Mouse (Mus musculus): ENCODE measurements at regions not wholly inside any gene's neighbourhood (a gene's known extent, or its start where the extent isn't known, plus 50 kb on each side); places are given as distances from the start of the nearest gene placed in this dataset.

DNA sequence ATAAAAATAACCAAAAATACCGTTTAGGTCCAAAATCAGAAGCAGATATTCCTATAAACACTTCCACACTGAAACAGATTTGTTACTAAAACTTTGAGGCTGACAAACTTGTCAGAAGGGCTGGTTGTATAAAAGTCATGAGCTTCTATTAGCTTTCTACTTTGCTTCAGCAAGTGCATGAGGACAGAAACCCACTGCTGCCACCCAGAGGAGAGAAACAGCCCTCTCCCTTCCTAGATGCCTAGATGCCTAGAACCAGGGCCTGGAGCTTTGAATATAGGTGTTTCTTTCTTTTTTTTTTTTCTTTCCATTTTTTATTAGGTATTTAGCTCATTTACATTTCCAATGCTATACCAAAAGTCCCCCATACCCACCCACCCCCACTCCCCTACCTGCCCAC is 406.9 kb upstream of the Gpc5 start:
- no peaks in the 10 kb centered on the region for H3K4me1 ChIP-seq
- H3K4me2 ChIP-seq (replicated peaks): no peak overlapping the region
- no peaks in the 10 kb centered on the region for H3K36me3 ChIP-seq
- no peak overlapping the region for H3K9ac ChIP-seq (replicated peaks)
- 50% methylated on average over 1 of the region's 1 CpGs for WGBS
- H3K27me3 ChIP-seq: no peaks in the 10 kb centered on the region
- H3K27ac ChIP-seq (replicated peaks): no peak overlapping the region
- ATAC-seq (ENCODE audit: low FRiP score, low read depth): no peak
- H3K4me3 ChIP-seq: no peak overlapping the region
- H3K9me3 ChIP-seq: no peaks in the 10 kb centered on the region

- no peaks in the 10 kb centered on the region for H3K9me3 ChIP-seq
- H3K9ac ChIP-seq (replicated peaks): no peak overlapping the region
- no peak overlapping the region for H3K4me3 ChIP-seq
- H3K4me2 ChIP-seq (replicated peaks): no peak overlapping the region
- no peaks in the 10 kb centered on the region for H3K4me1 ChIP-seq
- no peaks in the 10 kb centered on the region for H3K36me3 ChIP-seq
- no peak overlapping the region for H3K27ac ChIP-seq (replicated peaks)
- WGBS: 94% methylated on average over 1 of the region's 1 CpGs
- H3K27me3 ChIP-seq: no peaks in the 10 kb centered on the region
- no peak for ATAC-seq (ENCODE audit: low FRiP score, low read depth)
Measured at GRCm38 (mm10) chr14:114694930-114695329, 397.1 kb upstream of the Gpc5 start.

DNA sequence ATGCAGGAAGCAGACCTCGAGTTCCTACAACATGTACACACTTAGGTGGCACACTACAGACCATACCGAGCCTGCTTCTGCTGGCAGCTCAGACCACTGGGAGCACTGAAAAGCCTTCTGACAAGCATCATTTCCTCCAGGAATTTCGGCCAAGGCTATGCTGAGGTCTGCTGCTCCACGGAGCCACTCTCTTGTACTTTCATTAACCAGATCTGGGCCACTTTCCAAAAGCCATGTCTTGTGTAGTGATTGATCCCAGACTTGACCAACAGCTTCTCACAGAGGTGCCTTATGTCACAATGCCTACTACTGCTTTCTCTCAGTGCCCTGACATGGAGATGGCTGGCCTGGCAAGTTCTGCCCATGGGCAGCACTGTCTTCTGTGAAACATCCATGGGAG is 394.5 kb upstream of the Gpc5 start:
- no peak overlapping the region for H3K9ac ChIP-seq (replicated peaks)
- WGBS: 86% methylated on average over 4 of the region's 4 CpGs
- no peaks in the 10 kb centered on the region for H3K9me3 ChIP-seq
- no peaks in the 10 kb centered on the region for H3K27me3 ChIP-seq
- no peak overlapping the region for H3K4me3 ChIP-seq
- no peaks in the 10 kb centered on the region for H3K4me1 ChIP-seq
- H3K36me3 ChIP-seq: no peaks in the 10 kb centered on the region
- no peak overlapping the region for H3K27ac ChIP-seq (replicated peaks)
- no peak overlapping the region for H3K4me2 ChIP-seq (replicated peaks)
- no peak for ATAC-seq (ENCODE audit: low FRiP score, low read depth)

DNA sequence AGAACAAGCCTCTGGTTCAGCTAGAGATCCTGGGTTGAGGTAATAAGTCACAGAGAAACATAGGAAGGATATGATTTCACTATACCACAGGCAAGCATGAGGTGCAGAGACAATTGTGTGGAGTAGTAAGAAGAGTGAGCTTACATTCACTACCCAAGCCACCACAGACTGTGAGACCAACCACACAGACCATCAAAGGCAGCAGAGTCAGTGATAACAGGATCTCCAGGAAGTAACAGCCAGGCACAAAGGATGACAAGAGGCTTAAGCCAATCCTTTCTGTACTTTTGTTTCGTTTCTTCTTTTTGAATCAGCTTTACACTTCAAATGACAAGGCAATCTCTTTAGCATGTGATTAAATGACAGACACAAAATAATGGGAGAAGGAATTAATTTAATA is 368.9 kb upstream of the Gpc5 start:
- Histone ChIP-seq H3K9me3 (no peaks in the 10 kb centered on the region), H3K9ac (replicated peaks) (no peak overlapping the region), H3K4me3 (no peak overlapping the region), H3K4me1 (no peaks in the 10 kb centered on the region), H3K4me2 (replicated peaks) (no peak overlapping the region), H3K36me3 (no peaks in the 10 kb centered on the region), H3K27ac (replicated peaks) (no peak overlapping the region), H3K27me3 (no peaks in the 10 kb centered on the region)
- WGBS: 17% methylated on average over 1 of the region's 1 CpGs
- no peak for ATAC-seq (ENCODE audit: low FRiP score, low read depth)

DNA sequence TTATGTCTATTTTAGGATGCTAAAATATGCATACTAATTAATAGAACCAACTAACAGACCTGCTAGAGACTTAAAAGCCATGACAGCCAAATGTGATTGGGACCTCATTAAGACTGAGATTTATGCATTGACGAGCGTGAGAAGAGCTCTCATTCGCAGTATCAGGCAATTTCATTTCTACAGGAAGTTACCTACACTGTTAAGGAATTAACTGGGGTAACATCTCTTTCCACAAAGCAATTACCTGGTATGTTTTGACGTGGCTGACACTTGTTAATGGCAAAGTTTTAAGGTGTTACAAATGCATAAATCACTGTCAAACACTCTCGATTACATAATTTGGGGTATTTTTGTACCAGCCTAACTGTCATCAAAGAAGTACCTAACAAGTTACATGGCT is 324.7 kb upstream of the Gpc5 start:
- Histone ChIP-seq H3K27me3 (no peaks in the 10 kb centered on the region), H3K9ac (replicated peaks) (no peak overlapping the region), H3K4me3 (no peak overlapping the region), H3K4me2 (replicated peaks) (no peak overlapping the region), H3K4me1 (no peaks in the 10 kb centered on the region), H3K9me3 (no peaks in the 10 kb centered on the region), H3K27ac (replicated peaks) (no peak overlapping the region), H3K36me3 (no peaks in the 10 kb centered on the region)
- WGBS: 91% methylated on average over 5 of the region's 5 CpGs
- ATAC-seq (ENCODE audit: low FRiP score, low read depth): no peak

DNA sequence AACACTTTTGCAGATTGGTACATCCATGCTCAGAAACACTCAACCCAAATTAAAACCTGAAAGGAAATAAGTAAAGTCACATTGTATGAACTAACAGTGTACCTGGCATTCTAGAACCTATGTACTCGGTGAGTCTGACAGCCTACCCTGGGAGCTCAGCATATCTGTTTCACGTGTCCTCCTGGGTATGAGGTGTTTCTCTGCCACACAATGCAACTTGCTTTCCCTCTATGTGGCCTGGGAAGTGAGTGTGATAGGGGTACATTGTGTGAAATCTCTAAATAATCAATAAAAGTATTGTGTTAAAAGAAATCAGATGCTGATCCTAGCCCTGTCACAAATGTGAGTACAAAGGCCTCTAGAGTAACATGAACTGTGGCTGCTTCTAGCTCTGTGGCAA is 315.3 kb upstream of the Gpc5 start:
- 77% methylated on average over 2 of the region's 2 CpGs for WGBS
- no peaks in the 10 kb centered on the region for H3K27me3 ChIP-seq

DNA sequence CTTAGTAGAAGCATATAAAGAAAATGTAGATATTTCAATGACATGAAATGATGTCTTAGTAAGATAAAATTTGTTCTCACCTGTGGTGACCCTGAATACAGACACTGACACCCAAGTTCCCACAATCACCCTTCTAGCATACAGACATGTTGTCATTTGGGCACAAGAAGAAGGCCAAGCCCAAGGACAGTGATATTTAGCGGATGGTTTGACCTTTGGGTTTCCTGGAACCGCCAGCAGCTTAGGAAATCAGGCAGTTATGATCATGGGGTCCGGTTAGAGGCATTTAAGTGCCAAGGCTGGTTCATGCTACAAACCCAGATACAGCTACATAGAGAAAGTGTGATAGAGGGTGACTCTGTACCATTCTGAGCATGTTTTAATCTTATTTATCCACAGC is 310.2 kb upstream of the Gpc5 start:
- Histone ChIP-seq H3K4me1 (no peaks in the 10 kb centered on the region), H3K4me2 (replicated peaks) (no peak overlapping the region), H3K4me3 (no peak overlapping the region), H3K27ac (replicated peaks) (no peak overlapping the region), H3K36me3 (no peaks in the 10 kb centered on the region), H3K27me3 (no peaks in the 10 kb centered on the region), H3K9ac (replicated peaks) (no peak overlapping the region), H3K9me3 (no peaks in the 10 kb centered on the region)
- whole genome bisulfite sequencing: 93% methylated on average over 3 of the region's 3 CpGs
- ATAC-seq (ENCODE audit: low FRiP score, low read depth): no peak

More for the DNA sequence above, 315.3 kb upstream of the Gpc5 start:
- no peak for ATAC-seq (ENCODE audit: low FRiP score, low read depth)
- no peak overlapping the region for H3K9ac ChIP-seq (replicated peaks)
- no peak overlapping the region for H3K4me2 ChIP-seq (replicated peaks)
- H3K27ac ChIP-seq (replicated peaks): no peak overlapping the region
- no peaks in the 10 kb centered on the region for H3K36me3 ChIP-seq
- no peak overlapping the region for H3K4me3 ChIP-seq
- H3K9me3 ChIP-seq: no peaks in the 10 kb centered on the region
- H3K4me1 ChIP-seq: no peaks in the 10 kb centered on the region

DNA sequence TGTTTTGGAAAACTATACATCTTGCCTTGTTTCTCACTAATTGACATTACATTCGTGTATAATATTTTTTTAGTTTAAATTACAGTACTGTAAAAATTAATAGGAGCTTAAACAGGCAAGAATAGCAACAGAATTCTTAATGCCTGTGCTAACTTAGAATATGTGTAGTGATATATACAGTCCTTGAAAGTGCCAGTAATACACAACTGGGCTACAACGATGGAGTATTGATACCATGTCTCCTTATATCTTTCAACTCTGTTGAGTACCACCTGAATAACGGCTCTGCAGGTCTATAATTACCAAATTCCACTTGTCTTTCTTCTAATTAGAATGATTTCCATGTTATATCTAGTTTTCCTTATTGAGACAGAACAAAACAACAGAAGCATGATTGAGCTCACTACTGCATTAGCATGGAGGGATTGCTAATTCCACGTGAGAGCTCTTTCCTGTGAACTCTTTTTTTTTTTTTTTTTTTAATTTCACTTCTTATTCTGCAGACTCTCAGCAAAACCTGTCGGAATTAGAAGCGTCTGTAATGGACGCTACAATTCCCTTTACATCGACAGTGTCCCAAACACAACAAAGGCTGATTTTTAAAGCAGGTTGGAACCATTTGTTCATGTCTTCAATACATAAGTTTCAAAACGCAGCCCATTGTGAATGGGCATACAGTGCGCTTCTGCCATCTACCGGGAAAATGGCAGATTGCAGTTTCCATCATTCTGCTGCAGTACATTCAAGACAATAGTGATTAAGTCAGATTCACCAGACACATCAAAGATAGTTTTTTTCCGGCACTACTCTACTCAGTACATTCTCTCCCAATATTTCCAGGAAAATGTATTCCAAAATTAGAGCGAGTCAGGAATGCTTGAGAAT is 300.8 kb upstream of the Gpc5 start:
- H3K9ac ChIP-seq (replicated peaks): no peak overlapping the region
- WGBS: 22% methylated on average over 13 of the region's 13 CpGs
- no peaks in the 10 kb centered on the region for H3K4me1 ChIP-seq
- peak overlapping the region; percentile 38 for H3K4me2 ChIP-seq (replicated peaks)
- H3K9me3 ChIP-seq: no peaks in the 10 kb centered on the region
- peak overlapping the region; percentile 17; the same call in 1 of the 2 replicates for H3K4me3 ChIP-seq
- no peaks in the 10 kb centered on the region for H3K36me3 ChIP-seq
- no peak overlapping the region for H3K27ac ChIP-seq (replicated peaks)
- no peaks in the 10 kb centered on the region for H3K27me3 ChIP-seq
- ATAC-seq (ENCODE audit: low FRiP score, low read depth): peak; percentile 81

GRCm38 (mm10) chr14:114791831-114792224 is 300.2 kb upstream of the Gpc5 start:
- H3K9ac ChIP-seq (replicated peaks): no peak overlapping the region
- no peak overlapping the region for H3K4me2 ChIP-seq (replicated peaks)
- H3K4me3 ChIP-seq: no peak overlapping the region
- no peaks in the 10 kb centered on the region for H3K4me1 ChIP-seq
- H3K27ac ChIP-seq (replicated peaks): no peak overlapping the region
- WGBS: 63% methylated on average over 4 of the region's 4 CpGs
- no peaks in the 10 kb centered on the region for H3K27me3 ChIP-seq
- H3K9me3 ChIP-seq: no peaks in the 10 kb centered on the region
- peak; percentile 59 for ATAC-seq (ENCODE audit: low FRiP score, low read depth)
- no peaks in the 10 kb centered on the region for H3K36me3 ChIP-seq

GRCm38 (mm10) chr14:114804643-114805042 is 287.4 kb upstream of the Gpc5 start:
- Histone ChIP-seq H3K4me3 (no peak overlapping the region), H3K27me3 (no peaks in the 10 kb centered on the region), H3K9me3 (no peaks in the 10 kb centered on the region), H3K4me2 (replicated peaks) (no peak overlapping the region), H3K4me1 (no peaks in the 10 kb centered on the region), H3K36me3 (no peaks in the 10 kb centered on the region), H3K9ac (replicated peaks) (no peak overlapping the region), H3K27ac (replicated peaks) (no peak overlapping the region)
- ATAC-seq (ENCODE audit: low FRiP score, low read depth): no peak
- WGBS: 88% methylated on average over 11 of the region's 11 CpGs

DNA sequence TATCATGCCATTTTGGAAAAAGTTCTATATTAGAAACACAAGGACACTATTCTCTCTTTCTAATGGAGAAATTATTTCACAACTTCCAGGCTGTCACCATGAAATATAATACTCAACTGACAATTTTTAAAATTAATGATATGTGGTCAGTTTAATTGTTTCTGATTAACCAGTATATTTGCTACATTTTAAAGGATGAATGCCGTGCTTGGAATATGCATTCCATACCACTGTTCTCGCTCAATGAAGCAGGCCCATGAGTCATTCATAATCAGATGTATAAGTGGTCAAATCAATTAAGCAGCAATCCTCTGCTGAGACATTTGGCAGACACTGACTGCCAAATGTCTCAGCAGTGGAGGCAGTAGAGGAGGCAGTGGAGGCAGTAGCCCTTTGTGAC is 283.4 kb upstream of the Gpc5 start:
- ATAC-seq (ENCODE audit: low FRiP score, low read depth): no peak
- Histone ChIP-seq H3K36me3 (no peaks in the 10 kb centered on the region), H3K27me3 (no peaks in the 10 kb centered on the region), H3K9me3 (no peaks in the 10 kb centered on the region), H3K9ac (replicated peaks) (no peak overlapping the region), H3K27ac (replicated peaks) (no peak overlapping the region), H3K4me3 (no peak overlapping the region), H3K4me1 (no peaks in the 10 kb centered on the region), H3K4me2 (replicated peaks) (no peak overlapping the region)
- WGBS: 90% methylated on average over 2 of the region's 2 CpGs

- H3K36me3 ChIP-seq: no peaks in the 10 kb centered on the region
- no peak for ATAC-seq (ENCODE audit: low FRiP score, low read depth)
- H3K9me3 ChIP-seq: no peaks in the 10 kb centered on the region
- 61% methylated on average over 1 of the region's 1 CpGs for whole genome bisulfite sequencing
- H3K27me3 ChIP-seq: no peaks in the 10 kb centered on the region
- no peak overlapping the region for H3K4me2 ChIP-seq (replicated peaks)
- no peak overlapping the region for H3K27ac ChIP-seq (replicated peaks)
- H3K9ac ChIP-seq (replicated peaks): no peak overlapping the region
- no peak overlapping the region for H3K4me3 ChIP-seq
- H3K4me1 ChIP-seq: peaks cover 9% of the 10 kb centered on the region; the same call in 1 of the 2 replicates
Measured at GRCm38 (mm10) chr14:114820677-114821076, 271.3 kb upstream of the Gpc5 start.

All from midbrain, embryonic 12.5 days (tissue).